Mouse (Mus musculus) liver, adult 2 months (tissue): ENCODE results near the gene Actn1.

Source experiments
- CTCF ChIP-seq: fragments of 200-500 bp; IDR thresholded peaks from 2 replicates; pipeline ENCODE4 v1.5.1; 2011; ENCODE audit warnings: low read depth, low read length, control low read depth
- POLR2A ChIP-seq: fragments of 200-500 bp; IDR thresholded peaks from 2 replicates; pipeline ENCODE4 v1.6.1; 2011; ENCODE audit warnings: low read length, control low read depth; ENCODE audit not compliant: insufficient read depth; ENCODE audit errors: extremely low read depth

- TF ChIP-seq CTCF: no peak
- TF ChIP-seq POLR2A: no peak
These were observed 95.6 kb downstream of the Actn1 start for GRCm38 (mm10) chr12:80164526-80164925.
